Mouse (Mus musculus) embryonic facial prominence, embryonic 11.5 days (tissue): ENCODE measurements at regions not wholly inside any gene's neighbourhood (a gene's known extent, or its start where the extent isn't known, plus 50 kb on each side); places are given as distances from the start of the nearest gene placed in this dataset.
A peak's percentile ranks its signal among the peaks of the same experiment; 100 is the strongest.

ENCODE experiments used
- ATAC-seq: fragments of 200-750 bp; cut with Nextera tagmentation; replicated peaks from 2 replicates; pipeline ENCODE4 v1.8.0; 2017; ENCODE audit warnings: low read depth; ENCODE audit not compliant: insufficient number of reproducible peaks, low FRiP score, low TSS enrichment
- DNase-seq: peaks from one replicate; pipeline ENCODE4 v3.0.0-alpha.2; 2015; ENCODE audit warnings: low spot score
- H3K27ac ChIP-seq: fragments of 300-500 bp; sonication (generic); replicated peaks from 2 replicates; pipeline ENCODE4 v1.5.1; 2014; ENCODE audit warnings: mild to moderate bottlenecking, low read depth, low read length, control low read depth
- H3K27me3 ChIP-seq: fragments of 300-500 bp; sonication (generic); 2 replicates; pipeline ENCODE4 v1.6.1; 2014; ENCODE audit warnings: mild to moderate bottlenecking, low read length, moderate library complexity, mixed read lengths; ENCODE audit not compliant: control insufficient read depth, insufficient read depth
- H3K36me3 ChIP-seq: fragments of 300-500 bp; sonication (generic); replicated peaks from 2 replicates; pipeline ENCODE4 v1.6.1; 2014; ENCODE audit warnings: low read depth, mild to moderate bottlenecking, low read length, moderate library complexity, mixed read lengths; ENCODE audit not compliant: control insufficient read depth, insufficient read depth
- H3K4me1 ChIP-seq: fragments of 300-500 bp; sonication (generic); 2 replicates; pipeline ENCODE4 v1.6.1; 2014; ENCODE audit warnings: low read length, mixed read lengths; ENCODE audit not compliant: control insufficient read depth, insufficient read depth
- H3K4me2 ChIP-seq: fragments of 300-500 bp; sonication (generic); 2 replicates; pipeline ENCODE4 v1.6.1; 2014; ENCODE audit warnings: low read depth, mild to moderate bottlenecking, control low read depth, low read length, moderate library complexity
- H3K4me3 ChIP-seq: fragments of 300-500 bp; sonication (generic); 2 replicates; pipeline ENCODE4 v1.5.1; 2014; ENCODE audit warnings: low read depth, low read length, control low read depth
- H3K9ac ChIP-seq: fragments of 300-500 bp; sonication (generic); replicated peaks from 2 replicates; pipeline ENCODE4 v1.6.1; 2014; ENCODE audit warnings: mild to moderate bottlenecking, control low read depth, low read length
- H3K9me3 ChIP-seq: fragments of 300-500 bp; sonication (generic); replicated peaks from 2 replicates; pipeline ENCODE4 v1.6.1; 2016; ENCODE audit warnings: mild to moderate bottlenecking, low read length, inconsistent platforms, mixed read lengths; ENCODE audit not compliant: control insufficient read depth
- WGBS: fragments of 180-500 bp; shearing (Covaris S2); extraction: QIAGEN DNeasy Blood & Tissue Kit; methylation state at CpG from one replicate; pipeline ENCODE4 v1.1.7; 2014; 5-methylcytosine and 5-hydroxymethylcytosine counted together

DNA sequence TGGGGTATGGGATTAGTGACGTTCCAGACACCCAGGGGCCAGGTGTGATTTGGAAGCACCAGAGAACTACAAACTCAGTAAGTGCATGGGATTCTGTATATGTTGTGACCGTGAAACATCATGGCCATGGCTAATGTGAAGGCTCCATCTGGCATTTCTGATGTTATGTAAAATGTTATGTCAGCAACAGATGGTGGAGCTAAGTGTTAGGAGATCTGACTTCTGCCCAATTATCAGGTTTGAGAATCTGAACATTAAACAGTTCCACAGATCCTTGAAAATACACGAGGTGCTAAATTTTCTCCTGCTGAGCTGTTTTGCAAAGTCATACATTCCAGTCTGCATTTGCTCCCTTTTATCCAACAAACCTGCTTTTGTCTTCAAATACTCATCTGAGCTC lies 223.6 kb upstream of the Egfl6 start:
- no peaks in the 10 kb centered on the region for H3K27me3 ChIP-seq
- no peak overlapping the region for H3K9ac ChIP-seq
- 71% methylated on average over 3 of the region's 3 CpGs for WGBS
- no peak overlapping the region for H3K4me3 ChIP-seq
- ATAC-seq (no peak), DNase-seq (no peak)
- H3K4me2 ChIP-seq, result no peak overlapping the region
- no peaks in the 10 kb centered on the region for H3K9me3 ChIP-seq
- H3K27ac ChIP-seq, result no peak overlapping the region
- H3K36me3 ChIP-seq, result no peaks in the 10 kb centered on the region
- H3K4me1 ChIP-seq, result no peaks in the 10 kb centered on the region

DNA sequence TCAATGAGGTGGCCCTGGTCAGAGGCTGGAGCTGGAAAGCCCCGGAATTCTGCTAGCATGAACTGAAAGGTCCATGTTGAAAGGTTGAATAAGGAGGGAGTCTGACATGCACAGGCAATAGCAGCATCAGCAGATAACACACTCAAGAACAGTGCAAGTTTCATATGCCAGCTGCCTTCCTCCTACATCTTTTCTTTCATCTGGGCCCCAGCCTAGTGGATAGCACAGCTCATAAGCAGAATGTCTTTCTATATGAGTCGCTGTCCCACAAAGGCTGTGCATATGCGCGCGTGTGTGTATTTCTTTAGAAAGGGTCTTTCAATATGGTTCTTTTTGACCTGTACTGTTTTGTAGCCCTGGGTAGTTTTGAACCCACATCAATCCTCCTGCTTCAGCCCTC lies 222.7 kb upstream of the Egfl6 start:
- H3K9me3 ChIP-seq, result no peaks in the 10 kb centered on the region
- no peaks in the 10 kb centered on the region for H3K27me3 ChIP-seq
- H3K9ac ChIP-seq, result no peak overlapping the region
- H3K4me2 ChIP-seq, result no peak overlapping the region
- H3K36me3 ChIP-seq, result no peaks in the 10 kb centered on the region
- DNase-seq, result no peak
- 93% methylated on average over 5 of the region's 5 CpGs for WGBS
- H3K4me3 ChIP-seq, result no peak overlapping the region
- no peak overlapping the region for H3K27ac ChIP-seq
- no peaks in the 10 kb centered on the region for H3K4me1 ChIP-seq
- ATAC-seq, result no peak

GRCm38 (mm10) chrX:166805957-166806356 lies 220.4 kb upstream of the Egfl6 start:
- Histone ChIP-seq H3K4me3 (no peak overlapping the region), H3K9me3 (no peaks in the 10 kb centered on the region), H3K9ac (no peak overlapping the region), H3K36me3 (no peaks in the 10 kb centered on the region), H3K27ac (0 out of 2 replicates have a peak overlapping the region, but pooled peaks have one; percentile 28), H3K27me3 (no peaks in the 10 kb centered on the region), H3K4me1 (no peaks in the 10 kb centered on the region), H3K4me2 (no peak overlapping the region)
- WGBS, result 84% methylated on average over 1 of the region's 1 CpGs
- DNase-seq, result no peak
- no peak for ATAC-seq

DNA sequence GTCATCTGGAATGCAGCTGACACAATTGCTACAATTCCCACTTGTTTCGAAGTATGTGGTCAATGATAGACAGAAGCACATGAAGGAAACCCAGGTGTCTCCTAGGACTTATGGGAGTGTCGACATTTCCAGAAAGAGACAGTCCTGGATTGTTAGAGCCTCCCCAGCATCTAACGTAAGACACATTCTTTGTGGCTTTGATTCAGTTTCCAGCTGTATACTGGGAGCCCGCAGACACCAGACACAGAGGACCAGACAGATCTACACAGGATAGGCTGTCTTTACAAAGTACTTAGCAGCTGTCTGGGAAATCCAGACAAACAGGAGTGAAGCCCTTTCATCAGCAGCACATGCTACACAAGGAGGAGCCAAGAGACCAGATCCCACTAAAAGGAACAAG lies 220.0 kb upstream of the Egfl6 start:
- DNase-seq, result peak; percentile 7
- 37% methylated on average over 4 of the region's 4 CpGs for WGBS
- Histone ChIP-seq H3K4me2 (no peak overlapping the region), H3K27ac (0 out of 2 replicates have a peak overlapping the region, but pooled peaks have one; percentile 28), H3K36me3 (no peaks in the 10 kb centered on the region), H3K4me3 (no peak overlapping the region), H3K4me1 (no peaks in the 10 kb centered on the region), H3K9ac (no peak overlapping the region), H3K9me3 (no peaks in the 10 kb centered on the region), H3K27me3 (no peaks in the 10 kb centered on the region)
- ATAC-seq, result peak; percentile 70; the same call in 1 of the 2 replicates

DNA sequence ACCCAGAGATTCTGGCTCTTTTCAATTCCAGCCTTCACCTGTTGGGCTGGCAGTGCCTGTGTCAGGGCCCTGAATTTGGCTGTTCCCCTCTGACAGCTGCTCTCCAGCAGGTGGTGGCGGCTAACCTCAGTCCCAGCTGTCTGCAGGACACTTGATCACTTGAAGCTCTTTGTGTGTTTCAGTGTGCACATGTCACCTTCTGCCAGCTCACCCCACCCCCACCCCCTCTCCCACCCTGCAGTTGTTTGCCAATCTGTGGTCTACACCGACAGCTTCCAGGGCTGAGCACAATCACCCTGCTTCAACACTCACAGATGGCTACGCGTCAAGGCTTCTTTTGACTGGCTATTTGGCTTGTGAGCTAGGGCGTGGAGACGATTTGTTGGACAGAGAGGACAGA lies 217.7 kb upstream of the Egfl6 start:
- Histone ChIP-seq H3K27ac (no peak overlapping the region), H3K9me3 (no peaks in the 10 kb centered on the region), H3K9ac (no peak overlapping the region), H3K4me3 (no peak overlapping the region), H3K27me3 (no peaks in the 10 kb centered on the region), H3K4me2 (no peak overlapping the region), H3K36me3 (no peaks in the 10 kb centered on the region), H3K4me1 (no peaks in the 10 kb centered on the region)
- DNase-seq (no peak), ATAC-seq (peak; percentile 82)
- WGBS, result 30% methylated on average over 6 of the region's 6 CpGs

- Histone ChIP-seq H3K4me3 (no peak overlapping the region), H3K4me2 (no peak overlapping the region), H3K36me3 (no peaks in the 10 kb centered on the region), H3K9ac (no peak overlapping the region), H3K9me3 (no peaks in the 10 kb centered on the region), H3K27me3 (no peaks in the 10 kb centered on the region), H3K4me1 (no peaks in the 10 kb centered on the region), H3K27ac (no peak overlapping the region)
- no peak for DNase-seq
- 75% methylated on average over 2 of the region's 2 CpGs for WGBS
- no peak for ATAC-seq
These were observed 215.5 kb upstream of the Egfl6 start for GRCm38 (mm10) chrX:166801017-166801416.

GRCm38 (mm10) chrX:166795651-166796050 lies 210.1 kb upstream of the Egfl6 start:
- H3K4me3 ChIP-seq, result no peak overlapping the region
- no peaks in the 10 kb centered on the region for H3K36me3 ChIP-seq
- no peak overlapping the region for H3K4me2 ChIP-seq
- no peak for ATAC-seq
- no peak overlapping the region for H3K27ac ChIP-seq
- H3K9me3 ChIP-seq, result no peaks in the 10 kb centered on the region
- no peaks in the 10 kb centered on the region for H3K4me1 ChIP-seq
- 84% methylated on average over 2 of the region's 2 CpGs for WGBS
- no peaks in the 10 kb centered on the region for H3K27me3 ChIP-seq
- H3K9ac ChIP-seq, result no peak overlapping the region
- DNase-seq, result no peak

GRCm38 (mm10) chrX:166789031-166789430 lies 203.5 kb upstream of the Egfl6 start:
- no peak overlapping the region for H3K4me3 ChIP-seq
- no peaks in the 10 kb centered on the region for H3K4me1 ChIP-seq
- DNase-seq (no peak), ATAC-seq (no peak)
- H3K9me3 ChIP-seq, result no peaks in the 10 kb centered on the region
- WGBS, result 76% methylated on average over 3 of the region's 3 CpGs
- no peaks in the 10 kb centered on the region for H3K27me3 ChIP-seq
- no peaks in the 10 kb centered on the region for H3K36me3 ChIP-seq
- no peak overlapping the region for H3K9ac ChIP-seq
- H3K4me2 ChIP-seq, result no peak overlapping the region
- H3K27ac ChIP-seq, result no peak overlapping the region
